Mouse (Mus musculus) gonadal fat pad, adult 2 months (tissue): Measurements from ENCODE around the gene Cfap70. TPM values are rescaled to one million over a fixed set of nuclear protein-coding genes. Genes with fewer than 3 reads are reported as not detected.

ENCODE experiments used
- polyA plus RNA-seq: library from polyadenylated mRNA; depleted of rRNA; stranded (reverse); fragments of >200 nt; gene quantifications from 2 replicates; pipeline ENCODE4 v1.2.3, GENCODE M21; 2012; rRNA removed

Gene Cfap70
- polyA plus RNA-seq, 1 experiment: 0.78 TPM

Other genes starting within 250 kb of the Cfap70 start
- not detected in 2 replicates for gene Kcnk16, start 183.0 kb downstream of the Cfap70 start, polyA plus RNA-seq
- 25.3 and 37.6 TPM in 2 replicates for gene Nudt13, start 157.5 kb downstream of the Cfap70 start, polyA plus RNA-seq
- gene Ecd, start 104.1 kb downstream of the Cfap70 start, polyA plus RNA-seq: 29.0 and 29.7 TPM in 2 replicates
- 34.0 and 35.1 TPM in 2 replicates for gene Fam149b, start 104.1 kb downstream of the Cfap70 start, polyA plus RNA-seq
- 8.0 and 12.1 TPM in 2 replicates for gene Dnajc9, start 63.3 kb downstream of the Cfap70 start, polyA plus RNA-seq
- 42.5 and 48.5 TPM in 2 replicates for gene Mrps16, start 58.6 kb downstream of the Cfap70 start, polyA plus RNA-seq
- gene Anxa7, start 27.9 kb upstream of the Cfap70 start, polyA plus RNA-seq: 72.9 and 87.9 TPM in 2 replicates
- 0.57 and 0.90 TPM in 2 replicates for gene Mss51, start 44.7 kb upstream of the Cfap70 start, polyA plus RNA-seq
- 13.9 and 16.8 TPM in 2 replicates for gene Ppp3cb, start 94.3 kb upstream of the Cfap70 start, polyA plus RNA-seq
- gene Usp54, start 188.8 kb upstream of the Cfap70 start, polyA plus RNA-seq: 13.0 and 14.8 TPM in 2 replicates
- 1.1 and 1.6 TPM in 2 replicates for gene Myoz1, start 204.3 kb upstream of the Cfap70 start, polyA plus RNA-seq
- 0.43 and 0.49 TPM in 2 replicates for gene Synpo2l, start 216.1 kb upstream of the Cfap70 start, polyA plus RNA-seq
- gene Sec24c, start 222.1 kb upstream of the Cfap70 start, polyA plus RNA-seq: 160 and 173 TPM in 2 replicates
- 13.0 and 15.5 TPM in 2 replicates for gene Fut11, start 242.7 kb upstream of the Cfap70 start, polyA plus RNA-seq